Mouse (Mus musculus) layer of hippocampus, postnatal 10 days (tissue): Measurements from ENCODE around the gene Musk. TPM values are rescaled to one million over a fixed set of nuclear protein-coding genes. Genes with fewer than 3 reads are reported as not detected.
"Not testable (repeated sequence)": the region's sequence is repeated elsewhere in the genome, so short reads cannot be mapped to it uniquely, and the experiment has no call there.

Experiments
- DNase-seq, 2 experiments: peaks; one replicate each; pipeline ENCODE4 v3.0.0; 2021; ENCODE audit warnings: low spot score in 2 of 2
- long read RNA-seq: library from polyadenylated mRNA; stranded (forward); transcript quantifications from one replicate; pipeline ENCODE4 v2.0.0, GENCODE M21; 2023
- total RNA-seq, 2 experiments: library from RNA; stranded (reverse); gene quantifications; 2 replicates each; pipeline ENCODE4 v1.2.3; 2021

Gene Musk
- 1 to 10 TPM; 2.3 to 2.6 TPM for total RNA-seq
- long read RNA-seq, result 0 reads

DNA sequence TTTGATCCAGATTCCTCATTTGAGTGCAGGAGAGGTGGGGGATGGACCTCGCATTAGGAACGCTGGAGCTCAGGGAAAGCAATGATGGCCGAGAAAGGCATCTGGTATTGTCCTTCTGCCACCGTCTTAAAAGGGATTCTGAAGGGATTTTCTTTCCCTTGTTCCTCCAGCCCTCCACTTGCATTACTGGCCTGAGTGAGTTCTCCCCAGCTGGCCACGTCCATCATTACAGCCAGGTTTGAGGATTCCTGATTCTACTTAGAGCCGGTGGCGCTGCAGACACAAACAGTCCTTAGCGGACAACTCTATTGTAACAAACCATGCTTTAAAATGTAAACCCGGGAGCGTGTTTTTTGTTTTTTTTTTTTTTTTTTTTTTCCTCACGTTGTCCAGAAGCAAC lies at the start of gene Musk:
Musk (plus strand) TSS at position 274 of the 400 bp plus-strand sequence.
- no peak for DNase-seq

DNA sequence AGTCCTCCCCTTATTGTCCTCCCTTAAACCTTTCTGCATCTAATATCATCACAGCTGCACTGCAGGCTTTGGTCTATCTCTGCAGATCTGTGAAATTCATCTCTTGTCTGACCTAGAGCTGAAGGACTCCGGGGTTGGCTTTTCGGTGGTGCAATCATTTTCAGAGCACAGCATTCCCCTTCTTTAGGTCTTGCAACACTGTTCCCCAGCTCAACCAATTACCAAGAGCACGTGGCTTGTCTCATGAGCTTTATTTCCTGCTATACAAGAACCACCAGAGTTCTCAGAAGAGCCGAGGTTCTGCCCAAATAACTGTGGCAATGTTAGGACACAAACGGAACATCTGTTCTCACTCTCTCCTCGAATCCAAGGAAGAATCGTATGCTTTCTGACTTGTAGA lies 45.3 kb upstream of the Musk start:
- no peak for DNase-seq

DNA sequence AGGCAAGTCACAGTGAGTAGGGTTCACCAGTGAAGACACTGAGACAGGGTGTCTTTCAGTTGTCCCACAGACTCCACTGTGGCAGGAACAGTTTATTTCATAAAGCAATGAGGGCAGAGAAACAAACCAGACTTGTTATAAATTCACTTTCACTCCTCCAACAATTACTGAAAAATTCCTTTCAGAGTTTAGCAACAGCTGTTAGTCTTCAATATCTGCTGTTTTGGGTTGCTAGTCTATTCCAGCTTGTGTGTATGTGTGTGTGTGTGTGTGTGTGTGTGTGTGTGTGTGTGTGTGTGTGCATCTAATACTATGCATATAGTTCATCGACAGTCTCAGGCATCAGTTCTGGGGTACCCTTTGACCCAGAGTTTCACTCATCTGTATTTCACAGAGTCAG lies 40.2 kb upstream of the Musk start:
- no peak for DNase-seq

DNA sequence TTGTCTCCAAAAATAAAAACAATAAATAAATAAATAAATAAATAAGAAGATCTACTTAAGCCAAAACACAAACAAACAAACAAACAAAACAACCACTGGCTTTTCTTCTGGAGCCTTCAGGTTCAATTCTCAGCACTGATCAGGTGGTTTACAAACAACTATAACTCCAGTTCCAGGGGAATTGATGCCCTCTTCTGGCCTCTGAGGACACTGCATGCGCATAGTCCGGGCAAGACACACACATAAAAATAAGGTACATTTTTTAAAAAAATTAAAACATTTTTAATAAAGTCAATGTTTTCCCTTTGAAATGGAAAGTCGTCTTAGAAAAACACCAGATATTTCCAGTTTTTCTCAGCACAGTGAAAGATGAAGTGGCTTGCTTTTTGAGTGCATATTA lies 33.4 kb upstream of the Musk start:
- no peak for DNase-seq

DNA sequence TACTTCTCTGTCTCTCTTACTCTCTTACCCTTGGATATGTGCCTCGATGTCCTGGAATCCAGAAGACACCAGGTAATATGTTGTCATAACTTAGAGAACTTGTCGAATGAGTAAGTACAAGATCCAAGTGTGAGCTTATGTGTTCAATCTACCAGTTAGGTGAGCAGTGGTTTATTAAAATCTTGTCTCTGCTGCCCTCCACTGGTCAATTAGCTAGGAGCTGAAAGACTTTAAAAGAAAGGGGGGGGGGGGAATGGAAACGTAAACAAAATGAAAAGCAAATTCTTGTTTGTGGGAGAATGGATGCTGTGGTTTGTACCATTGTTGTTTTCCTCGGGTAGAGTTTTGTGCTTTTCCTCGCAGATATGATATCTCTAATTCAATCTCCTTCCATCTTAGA lies 32.4 kb upstream of the Musk start:
- DNase-seq, result peak; percentile 46 to 56

DNA sequence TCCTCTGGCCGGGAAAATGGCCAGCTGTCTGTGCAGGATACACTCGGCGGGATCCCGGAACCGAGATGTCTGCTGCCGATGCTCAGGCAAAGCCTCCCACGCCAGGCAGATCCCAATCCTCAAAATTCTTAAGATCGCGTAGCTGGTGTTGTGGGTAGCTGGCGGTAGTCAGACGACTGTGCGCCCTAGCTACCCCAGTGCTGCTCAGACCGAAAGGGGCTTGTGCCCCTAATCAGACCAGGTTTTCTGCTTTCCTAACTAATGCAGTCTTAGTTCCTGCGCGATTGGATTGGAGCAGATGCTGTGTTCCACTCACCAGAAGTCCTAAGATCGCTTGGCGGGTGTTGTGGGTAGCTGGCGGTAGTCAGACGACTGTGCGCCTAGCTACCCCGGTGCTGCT lies 25.0 kb upstream of the Musk start:
- DNase-seq, result not testable (repeated sequence)

DNA sequence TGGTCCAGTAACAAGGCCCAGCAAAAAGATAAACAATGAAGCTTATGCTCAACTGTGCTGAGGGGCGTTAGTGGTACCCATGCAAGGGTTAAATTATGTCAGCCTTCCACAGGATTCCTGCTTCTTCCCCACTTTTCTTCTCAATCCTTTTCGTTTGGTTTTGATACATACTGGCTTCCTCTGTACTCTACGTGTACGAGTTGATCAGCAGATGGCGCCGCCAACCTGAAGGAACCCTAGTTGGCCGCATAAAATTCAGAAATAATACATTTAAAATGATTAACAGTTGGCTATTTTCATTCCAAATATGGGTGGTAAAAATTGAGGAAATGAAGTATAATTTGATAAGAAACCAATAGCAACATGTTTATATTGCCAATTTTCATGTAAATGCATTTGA lies 19.5 kb upstream of the Musk start:
- DNase-seq, result peak; percentile 54 to 59

DNA sequence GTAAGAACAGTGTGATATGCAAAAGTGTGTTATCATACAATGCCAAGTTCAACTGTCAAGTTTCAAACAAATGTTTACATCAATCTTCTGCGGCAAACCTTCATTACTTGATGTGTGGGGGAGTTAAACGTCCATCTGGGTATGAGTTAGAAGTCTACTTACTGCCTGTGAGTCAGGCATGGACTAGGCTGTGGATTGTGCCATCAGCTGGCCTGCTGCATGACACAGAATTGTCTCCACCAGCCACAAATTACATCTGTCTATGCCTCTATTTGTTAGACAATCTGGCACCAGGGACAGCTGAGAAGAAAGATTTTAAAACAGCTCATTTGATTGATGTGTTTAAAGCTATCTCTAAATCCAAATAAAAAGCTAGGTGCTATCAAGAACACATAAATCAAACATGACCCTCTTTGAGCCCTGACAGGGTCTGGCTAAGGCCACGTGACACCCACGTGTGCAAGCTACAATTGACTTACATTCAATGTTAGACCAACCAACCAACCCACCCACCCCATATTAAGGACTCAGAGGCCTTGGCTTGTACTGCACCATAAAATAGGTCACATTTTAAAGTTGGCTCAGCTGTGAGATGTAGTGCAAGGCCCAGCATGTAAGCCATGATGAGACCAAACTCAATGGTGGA lies 16.7 kb upstream of the Musk start:
- DNase-seq, result no peak

DNA sequence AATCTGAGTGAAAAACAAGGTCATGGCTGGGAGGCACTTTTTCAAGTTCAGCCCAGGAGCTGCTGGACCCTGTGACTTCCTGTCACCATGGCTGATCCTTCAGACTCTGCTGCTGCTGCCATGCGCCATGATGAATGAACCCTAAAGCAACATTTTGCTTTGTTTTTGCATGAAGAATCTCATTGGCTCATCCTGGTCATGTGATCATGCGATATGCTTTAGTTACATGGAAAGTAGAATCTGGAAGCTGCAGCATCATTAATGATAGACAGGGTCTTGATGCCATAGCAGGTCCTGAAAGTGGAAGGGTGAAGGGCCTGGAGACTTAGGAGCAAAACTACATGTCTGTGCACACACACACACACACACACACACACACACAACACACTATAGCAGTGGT lies 15.8 kb upstream of the Musk start:
- DNase-seq, result no peak

DNA sequence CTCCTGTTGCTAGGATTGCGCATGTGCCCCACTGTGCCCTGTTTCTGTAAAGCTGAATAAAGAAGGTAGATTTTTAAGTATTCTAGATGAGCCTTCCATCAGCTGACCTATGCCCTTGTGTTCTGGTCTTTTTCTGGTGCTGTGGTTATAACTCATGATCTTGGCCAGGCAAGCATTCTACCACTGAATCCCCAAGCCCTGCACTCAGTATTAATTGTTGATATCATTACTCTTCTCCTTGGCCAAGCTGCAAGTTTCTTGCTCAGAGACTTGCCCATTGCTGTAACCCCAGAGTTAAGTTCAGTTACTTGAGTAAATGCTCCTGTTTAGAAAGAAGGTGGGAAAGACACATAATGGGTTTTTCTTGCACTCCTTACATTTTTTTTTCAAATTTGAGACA lies 14.8 kb upstream of the Musk start:
- no peak for DNase-seq

DNA sequence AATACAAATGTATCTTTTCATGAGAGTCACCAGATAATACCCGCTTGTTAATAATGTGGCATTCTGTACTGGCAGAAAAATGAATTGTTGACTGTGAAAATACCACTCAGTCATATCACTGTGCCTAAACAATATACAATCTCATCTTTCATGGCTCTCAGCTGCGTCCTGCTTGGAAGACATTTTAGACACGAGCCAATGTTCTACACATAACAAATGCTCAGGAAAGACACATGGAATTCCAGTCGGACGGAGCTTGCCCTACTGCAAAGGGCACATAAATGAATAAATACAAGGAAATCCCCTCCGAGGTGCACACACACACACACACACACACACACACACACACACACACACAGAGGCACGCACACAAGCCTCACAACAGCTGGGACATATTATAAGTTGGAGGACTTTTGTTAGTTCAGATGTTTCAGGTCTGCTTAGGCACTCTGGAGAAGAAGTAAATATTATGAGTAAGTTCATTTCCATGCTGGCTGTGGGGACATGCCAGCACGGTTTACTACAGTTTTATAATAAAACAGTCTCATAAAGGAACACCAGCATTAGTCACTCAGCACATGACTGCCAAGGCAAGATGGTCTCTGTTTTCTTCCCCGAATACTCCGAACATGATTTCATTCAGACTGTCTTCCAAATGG lies 14.1 kb upstream of the Musk start:
- no peak for DNase-seq

DNA sequence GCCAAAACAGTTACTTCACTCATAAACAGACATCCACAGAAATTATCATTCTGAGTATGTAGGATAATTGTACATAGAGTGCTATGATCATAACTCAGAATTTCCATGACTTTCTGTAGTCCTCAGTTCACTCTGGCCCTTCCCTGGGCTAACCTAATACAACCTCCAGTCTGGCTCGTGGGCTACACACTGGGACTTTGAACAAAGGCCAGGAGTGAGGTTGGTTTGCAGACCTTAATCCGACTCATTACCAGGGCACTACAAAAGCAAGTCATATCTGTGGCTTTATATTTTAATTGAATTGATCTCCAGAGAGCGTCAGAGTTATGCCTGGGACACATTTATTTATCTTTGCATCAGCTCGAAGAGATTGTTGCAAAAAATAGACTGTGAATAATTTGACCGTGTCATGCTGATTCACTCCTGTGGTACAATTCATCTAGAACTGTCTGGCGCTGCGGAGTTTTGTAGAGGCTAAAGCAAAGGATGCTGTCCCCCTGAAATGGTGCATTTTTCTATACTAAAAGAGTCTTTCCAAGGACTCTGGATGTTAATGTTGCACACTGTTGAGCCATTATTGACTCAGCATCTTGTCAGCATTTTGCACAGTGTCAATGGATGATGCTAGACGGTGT lies 10.4 kb upstream of the Musk start:
- no peak for DNase-seq

DNA sequence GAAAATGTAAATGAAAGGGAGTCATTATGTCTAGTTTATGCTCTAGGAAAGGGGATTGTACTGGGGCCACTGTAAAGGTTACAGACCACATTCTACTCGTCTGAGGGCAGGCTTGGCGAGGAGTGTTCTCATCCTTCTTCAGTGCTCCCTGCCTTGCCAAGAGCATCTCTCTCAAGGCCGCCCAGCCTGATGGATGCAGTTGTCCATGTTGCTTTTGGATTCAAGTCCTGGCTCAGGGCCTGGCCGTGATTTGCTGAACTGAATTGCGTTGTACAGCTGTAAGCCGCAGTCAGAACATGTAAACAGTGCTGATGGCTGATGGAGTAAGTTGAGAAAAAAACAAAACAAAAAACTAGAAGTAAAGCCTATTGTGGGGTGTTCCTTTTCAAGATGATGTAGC lies 7.4 kb upstream of the Musk start:
- no peak for DNase-seq

DNA sequence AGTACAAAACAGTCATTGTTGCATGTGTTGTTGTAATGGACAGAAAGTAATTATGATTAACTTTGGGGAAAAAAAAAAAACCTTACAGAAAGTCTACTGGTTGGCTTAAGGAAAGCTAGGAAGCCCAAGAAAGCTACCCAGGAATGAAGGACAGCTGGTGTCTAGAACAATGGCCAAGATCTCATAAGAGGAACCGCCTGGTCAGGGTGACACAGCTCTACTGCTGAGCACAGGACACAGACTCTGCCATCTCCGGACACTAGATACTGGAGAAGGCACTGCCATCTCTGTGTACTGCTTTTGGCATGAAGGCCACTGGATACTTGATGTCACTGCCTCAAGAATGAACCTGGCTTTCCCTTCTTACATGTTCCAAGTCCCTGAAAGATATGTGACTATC lies 5.6 kb upstream of the Musk start:
- DNase-seq, result no peak

DNA sequence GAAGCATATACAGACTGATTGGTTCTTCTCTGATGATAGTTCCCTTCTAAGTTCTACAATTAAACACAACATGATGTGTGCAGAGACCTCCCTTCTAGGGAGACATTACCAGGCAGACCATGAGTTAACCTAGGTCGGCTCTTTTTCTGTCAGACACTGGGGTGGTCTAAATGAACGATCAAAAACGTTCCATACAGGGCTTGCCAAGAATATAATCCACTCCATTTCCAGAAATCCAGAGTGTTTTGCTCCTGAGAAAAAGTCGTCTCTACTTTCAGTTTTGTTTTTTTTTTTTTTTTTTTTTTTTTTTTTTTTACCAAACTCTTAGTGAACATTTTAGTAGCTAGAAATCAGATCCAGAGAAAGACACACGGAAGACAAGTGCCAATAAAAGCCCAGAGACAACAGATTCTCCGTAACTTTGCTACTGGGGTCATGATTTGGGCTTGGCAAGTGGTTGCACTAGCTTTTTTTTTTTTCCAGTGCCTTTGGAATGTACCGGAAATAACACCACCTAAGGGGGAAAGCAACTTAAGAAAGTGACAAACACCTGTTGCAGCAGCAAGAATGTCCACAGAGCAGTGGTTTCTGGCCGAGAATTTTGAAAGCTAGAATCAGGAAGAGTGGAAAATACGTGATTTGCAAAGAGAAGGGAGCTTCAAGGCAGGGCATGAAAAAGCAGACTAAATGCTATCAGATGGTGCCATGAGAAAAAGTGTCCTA lies 769 bp downstream of the Musk start:
- DNase-seq, result no peak

DNA sequence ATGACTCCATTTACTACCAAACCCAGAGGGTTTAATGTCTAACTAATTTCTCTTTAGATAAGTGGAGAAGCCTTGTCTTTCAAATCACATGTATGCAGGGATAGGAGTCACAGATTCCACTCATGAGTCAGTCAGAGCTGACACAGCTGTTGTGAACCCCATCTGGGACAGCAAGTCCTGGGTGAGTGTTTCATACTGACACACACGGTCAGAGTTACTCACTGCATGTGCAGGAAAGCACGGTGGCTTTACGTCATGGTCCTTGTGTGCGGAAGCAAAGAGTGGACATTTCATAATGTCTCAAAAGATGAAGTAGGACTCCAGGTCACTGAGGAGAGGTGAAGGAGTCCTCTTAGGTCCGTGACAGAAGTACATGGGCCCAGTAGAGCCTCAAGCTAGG lies 3.0 kb downstream of the Musk start:
- no peak for DNase-seq

DNA sequence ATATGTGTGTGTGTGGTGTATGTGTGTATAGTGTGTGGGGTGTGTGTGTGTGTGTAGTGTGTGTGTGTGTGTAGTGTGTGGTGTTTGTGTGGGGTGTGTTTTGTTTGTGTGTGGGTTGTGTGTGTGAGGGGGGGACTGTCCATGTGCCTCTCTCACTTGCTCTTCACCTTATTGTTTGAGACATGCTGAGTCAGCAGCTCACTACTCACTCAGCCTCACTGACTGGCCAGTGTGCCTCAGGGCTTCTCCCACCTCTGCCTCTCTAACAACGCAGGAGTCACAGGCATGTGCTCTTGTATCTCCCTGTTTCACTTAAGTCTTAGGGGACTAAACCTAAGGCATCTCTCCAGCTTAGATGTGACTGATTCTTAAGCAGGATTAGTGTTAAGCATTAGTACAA lies 6.1 kb downstream of the Musk start:
- no peak for DNase-seq

DNA sequence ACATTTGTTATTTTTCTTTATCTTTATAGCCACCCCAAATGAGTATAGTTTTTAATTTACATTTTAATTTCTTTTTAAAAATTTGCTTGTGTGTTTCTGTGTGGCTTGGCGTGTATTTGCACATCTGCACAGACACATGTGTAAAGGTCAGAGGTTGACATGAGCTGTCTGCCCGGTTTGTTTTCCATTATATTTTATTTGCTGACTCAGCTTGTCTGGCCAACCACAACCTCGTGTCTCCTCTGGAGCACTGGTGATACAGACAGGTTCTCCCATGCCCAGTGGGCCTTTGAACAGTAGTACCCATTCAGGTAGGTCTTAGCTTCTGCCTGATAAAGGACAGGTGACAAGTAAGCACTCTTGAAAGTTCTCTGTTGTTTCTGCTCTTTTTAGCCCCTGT lies 7.3 kb downstream of the Musk start:
- DNase-seq, result no peak

DNA sequence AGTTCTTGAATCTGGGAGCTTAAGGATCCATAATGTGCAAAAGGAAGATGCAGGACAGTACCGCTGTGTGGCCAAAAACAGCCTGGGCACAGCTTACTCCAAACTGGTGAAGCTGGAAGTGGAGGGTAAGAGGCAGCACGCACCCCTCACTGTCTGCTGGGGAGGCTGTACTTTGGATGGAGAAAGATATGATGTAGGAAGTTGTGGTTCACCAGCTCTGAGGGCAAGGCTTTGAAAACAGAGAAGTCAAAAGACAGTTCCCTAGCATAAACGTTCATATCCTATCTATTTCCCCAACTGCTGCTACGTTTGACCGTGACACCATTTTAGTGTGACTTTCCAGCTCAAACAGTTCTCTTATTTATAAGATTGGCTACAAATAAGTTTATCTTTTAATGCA lies 18.1 kb downstream of the Musk start:
- no peak for DNase-seq

DNA sequence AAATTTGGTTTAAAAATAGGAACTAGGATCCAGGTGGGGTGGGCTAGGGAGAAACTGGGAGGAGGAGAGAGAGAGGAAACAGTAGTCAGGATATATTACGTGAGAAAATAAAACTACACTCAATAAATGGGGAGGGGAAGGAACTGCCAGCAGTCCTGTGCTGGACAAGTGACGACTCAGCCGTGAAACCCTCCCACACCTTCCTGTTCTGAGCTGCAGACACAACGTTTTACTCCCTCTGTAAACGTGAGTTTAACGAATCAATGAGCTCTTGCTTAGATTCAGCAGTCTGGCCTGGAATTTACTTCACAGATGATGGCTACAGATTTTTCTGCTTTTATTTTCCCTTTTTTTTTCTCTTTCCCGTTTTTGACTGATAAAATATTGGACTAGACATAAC lies 18.8 kb downstream of the Musk start:
- DNase-seq, result no peak

DNA sequence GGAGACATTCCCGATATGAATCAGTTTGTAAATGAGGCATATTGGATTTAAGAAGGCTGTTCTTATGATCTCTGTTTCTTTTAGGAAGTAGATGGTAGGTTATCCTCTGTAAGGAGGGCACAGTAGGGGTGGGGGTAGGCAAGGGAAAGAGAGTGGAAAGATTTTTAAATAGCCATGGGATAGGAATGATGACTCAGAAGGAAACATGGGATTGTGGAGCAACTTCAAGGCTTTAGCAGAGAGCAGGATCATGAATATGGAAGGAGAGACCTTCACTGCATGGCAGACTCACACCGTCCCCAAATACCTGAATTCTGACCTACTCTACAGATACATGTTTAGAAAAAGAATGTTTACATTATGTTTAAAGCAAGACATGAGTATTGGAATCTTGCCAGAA lies 21.7 kb downstream of the Musk start:
- no peak for DNase-seq

DNA sequence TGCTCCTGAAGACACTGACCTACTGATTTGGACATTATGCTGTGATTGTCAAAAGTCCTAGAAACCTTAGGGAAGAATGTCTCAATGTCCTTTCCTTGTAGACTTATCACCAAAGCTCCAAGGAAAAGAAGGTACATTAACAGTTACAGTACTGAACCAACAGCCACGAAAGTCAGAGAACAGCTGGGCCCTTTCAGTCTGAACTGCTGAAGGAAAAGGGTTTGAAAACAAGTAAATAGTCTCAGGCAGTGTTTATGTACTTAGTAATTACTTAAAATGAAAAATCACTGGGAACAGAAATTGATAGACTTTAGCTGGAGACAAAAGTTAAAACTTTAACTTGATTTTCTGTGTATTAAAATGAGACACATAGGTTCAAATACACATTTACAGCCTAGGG lies 27.6 kb downstream of the Musk start:
- no peak for DNase-seq
